7 mouse cellular contexts compared by ENCODE assay signal in the genomic region with DNA sequence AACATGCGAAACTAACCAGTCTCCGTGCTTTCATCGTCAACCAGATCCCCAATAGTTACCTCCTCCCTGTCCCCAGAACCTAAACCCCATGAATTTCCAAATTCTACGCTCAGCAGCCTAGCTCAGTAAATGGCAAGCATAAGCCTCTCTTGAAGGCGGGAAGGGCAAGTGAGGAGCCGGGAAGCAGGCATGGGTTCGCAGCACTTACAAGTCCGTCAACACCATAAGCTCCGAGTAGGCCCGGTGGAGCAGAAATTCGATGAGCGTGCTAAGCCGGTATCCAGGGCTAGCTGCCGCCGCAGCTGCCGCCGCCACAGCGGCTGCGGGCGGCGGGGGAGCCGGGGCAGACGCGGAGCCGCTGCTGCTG. TPM values are rescaled to one million over a fixed set of nuclear protein-coding genes. Genes with fewer than 3 reads are reported as not detected.
DNase-seq lines count a peak whose midpoint lies in the region; ATAC-seq and TF ChIP-seq lines count a peak whose summit lies in the region.

No protein-coding gene starts in this region.

- H3K27me3 ChIP-seq in forebrain, embryonic 15.5 days = no peaks in the 10 kb centered on the region
- peaks cover 12% of the 10 kb centered on the region; the same call in 1 of the 2 replicates for H3K27me3 ChIP-seq in liver, embryonic 15.5 days

- no peak for TF ChIP-seq CTCF in lung, adult 2 months (IDR thresholded peaks at IDR 0.05; ENCODE audit: insufficient read depth, low read length)
- TF ChIP-seq CTCF in brain, embryonic 14.5 days (IDR thresholded peaks at IDR 0.05; ENCODE audit: borderline replicate concordance, extremely low read depth, insufficient read depth, insufficient read length) = no peak

- no peak for DNase-seq in lung, adult 2 months
- no peak for DNase-seq in lung, postnatal 14 days
- DNase-seq in brain, embryonic 14.5 days (ENCODE audit: low read depth) = peak; percentile 67
- no peak for DNase-seq in adrenal gland, postnatal 4 days (ENCODE audit: low spot score in 2 of 2)

- no peaks in the 10 kb centered on the region for H3K36me3 ChIP-seq in forebrain, embryonic 15.5 days
- H3K36me3 ChIP-seq in liver, embryonic 15.5 days (replicated peaks) = no peaks in the 10 kb centered on the region

- peak overlapping the region; percentile 98 for H3K27ac ChIP-seq in forebrain, embryonic 15.5 days (replicated peaks)
- H3K27ac ChIP-seq in liver, embryonic 15.5 days (replicated peaks) = peak overlapping the region; percentile 96

- peak overlapping the region; percentile 68 for H3K9ac ChIP-seq in forebrain, embryonic 15.5 days (replicated peaks)
- H3K9ac ChIP-seq in liver, embryonic 15.5 days = peak overlapping the region; percentile 79

- no peaks in the 10 kb centered on the region for H3K9me3 ChIP-seq in forebrain, embryonic 15.5 days
- H3K9me3 ChIP-seq in liver, embryonic 15.5 days (replicated peaks) = no peaks in the 10 kb centered on the region

- WGBS in lung, adult 2 months = 6% methylated on average over 25 of the region's 25 CpGs
- 16% methylated on average over 13 of the region's 25 CpGs for WGBS in forebrain, embryonic 15.5 days
- WGBS in liver, embryonic 15.5 days (ENCODE audit: insufficient replicate concordance) = 13% methylated on average over 25 of the region's 25 CpGs

- H3K4me3 ChIP-seq in lung, adult 2 months (replicated peaks; ENCODE audit: extremely low read depth, low read depth, low read length) = peak overlapping the region; percentile 79
- H3K4me3 ChIP-seq in forebrain, embryonic 15.5 days = peak overlapping the region; percentile 55
- H3K4me3 ChIP-seq in liver, embryonic 15.5 days (replicated peaks) = peak overlapping the region; percentile 77

- no peak for ATAC-seq in forebrain, embryonic 15.5 days (replicated peaks)
- peak; percentile 33; the same call in 1 of the 2 replicates for ATAC-seq in liver, embryonic 15.5 days (ENCODE audit: insufficient read depth)
- no peak for ATAC-seq in megakaryocyte-erythroid progenitor cell, adult 5-6 weeks (replicated peaks; ENCODE audit: low FRiP score, low TSS enrichment, poor library complexity, severe bottlenecking)

- no peaks in the 10 kb centered on the region; the same call in 1 of the 2 replicates for H3K4me1 ChIP-seq in lung, adult 2 months (ENCODE audit: control insufficient read depth, insufficient read depth, low read length)
- H3K4me1 ChIP-seq in forebrain, embryonic 15.5 days = peaks cover 15% of the 10 kb centered on the region
- peaks cover 20% of the 10 kb centered on the region for H3K4me1 ChIP-seq in liver, embryonic 15.5 days (replicated peaks)

- peak overlapping the region; percentile 48 for H3K4me2 ChIP-seq in forebrain, embryonic 15.5 days (replicated peaks)
- H3K4me2 ChIP-seq in liver, embryonic 15.5 days = peak overlapping the region; percentile 74

- TF ChIP-seq POLR2A in lung, adult 2 months (IDR thresholded peaks at IDR 0.05; ENCODE audit: borderline replicate concordance, extremely low read depth, low read depth, low read length) = no peak
- TF ChIP-seq POLR2A in brain, embryonic 14.5 days (IDR thresholded peaks at IDR 0.05; ENCODE audit: borderline replicate concordance, extremely low read depth, insufficient read depth, insufficient read length, poor library complexity, severe bottlenecking) = no peak

RNA-seq across cellular contexts. Expression of a gene that starts 0.6 kb away (rescaled TPM):
- 10.4 and 12.4 TPM in 2 replicates for polyA plus RNA-seq in lung, adult 2 months (2012; rRNA removed)
- 38.8 and 41.1 TPM in 2 replicates for polyA plus RNA-seq in brain, embryonic 14.5 days (2012; rRNA removed)
- 13.4 and 14.0 TPM in 2 replicates for polyA plus RNA-seq in forebrain, embryonic 15.5 days (2015; fragmentation: Nextera tagmentation; extraction: Ambion mirVana)
- polyA plus RNA-seq in liver, embryonic 15.5 days (2015; fragmentation: Nextera tagmentation; extraction: Ambion mirVana) = 4.5 TPM in 2 replicates
- total RNA-seq in adrenal gland, postnatal 4 days (2021) = 10 to 100 TPM; 24.7 to 28.6 TPM
- 61.8 TPM in 2 replicates for total RNA-seq in megakaryocyte-erythroid progenitor cell, adult 5-6 weeks (2014; fragmentation: Nextera tagmentation)
- total RNA-seq in megakaryocyte-erythroid progenitor cell, adult 5-6 weeks (2017) = 24.1 and 25.8 TPM in 2 replicates
